Mouse (Mus musculus): ENCODE measurements around the gene Ifrd1.

DNA sequence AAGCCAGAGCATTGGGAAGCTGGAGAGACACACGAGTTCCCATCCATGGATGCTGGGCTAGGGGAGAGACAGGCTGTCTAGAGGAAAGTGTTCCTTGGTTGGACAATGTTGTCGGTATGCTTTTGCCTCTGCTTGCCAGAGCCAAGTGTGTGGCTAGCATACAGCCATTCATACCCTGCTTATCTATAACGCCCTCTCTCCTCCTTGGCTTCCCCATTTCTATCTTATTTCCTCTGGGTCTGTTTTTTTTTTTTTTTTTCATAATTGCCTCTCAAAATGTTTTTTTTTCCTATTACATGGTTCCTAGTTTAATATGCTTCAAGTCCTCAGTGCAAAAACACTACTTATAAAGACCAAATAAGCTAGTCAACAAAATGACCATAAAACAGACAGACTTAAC lies 62.8 kb downstream of the Ifrd1 start:
- TF ChIP-seq CTCF (IDR thresholded peaks at IDR 0.05; ENCODE audit: low read depth, low read length), result no peak
- no peak for TF ChIP-seq GATA1 (IDR thresholded peaks at IDR 0.05; ENCODE audit: borderline replicate concordance, low read length)

Measured in G1E (cell line).